Mouse (Mus musculus) heart, embryonic 11.5 days (tissue): ENCODE measurements around the gene Sox13. TPM values are rescaled to one million over a fixed set of nuclear protein-coding genes. Genes with fewer than 3 reads are reported as not detected.

Experiments used
- ATAC-seq: fragments of 200-750 bp; cut with Nextera tagmentation; replicated peaks from 2 replicates; pipeline ENCODE4 v1.8.0; 2017; ENCODE audit warnings: moderate library complexity; ENCODE audit not compliant: insufficient number of reproducible peaks, low FRiP score, low TSS enrichment
- H3K27ac ChIP-seq: fragments of 300-500 bp; sonication (generic); 2 replicates; pipeline ENCODE4 v1.5.1; 2014; ENCODE audit warnings: mild to moderate bottlenecking, low read depth, low read length
- H3K27me3 ChIP-seq: fragments of 300-500 bp; sonication (generic); 2 replicates; pipeline ENCODE4 v1.6.1; 2014; ENCODE audit warnings: mild to moderate bottlenecking, low read length, mixed read lengths; ENCODE audit not compliant: control insufficient read depth, insufficient read depth
- H3K36me3 ChIP-seq: fragments of 300-500 bp; sonication (generic); 2 replicates; pipeline ENCODE4 v1.6.1; 2014; ENCODE audit warnings: mild to moderate bottlenecking, low read length, moderate library complexity, mixed read lengths; ENCODE audit not compliant: control insufficient read depth, insufficient read depth
- H3K4me1 ChIP-seq: fragments of 300-500 bp; sonication (generic); 2 replicates; pipeline ENCODE4 v1.6.1; 2014; ENCODE audit warnings: low read length; ENCODE audit not compliant: control insufficient read depth, insufficient read depth
- H3K4me2 ChIP-seq: fragments of 300-500 bp; sonication (generic); 2 replicates; pipeline ENCODE4 v1.6.1; 2014; ENCODE audit warnings: mild to moderate bottlenecking, moderate library complexity
- H3K4me3 ChIP-seq: fragments of 300-500 bp; sonication (generic); 2 replicates; pipeline ENCODE4 v1.5.1; 2014; ENCODE audit warnings: low read depth, low read length
- H3K9ac ChIP-seq: fragments of 300-500 bp; sonication (generic); 2 replicates; pipeline ENCODE4 v1.6.1; 2014; ENCODE audit warnings: mild to moderate bottlenecking, low read depth, low read length, moderate library complexity
- H3K9me3 ChIP-seq: fragments of 300-500 bp; sonication (generic); replicated peaks from 2 replicates; pipeline ENCODE4 v1.6.1; 2016; ENCODE audit warnings: low read length; ENCODE audit not compliant: control insufficient read depth
- WGBS: fragments of 180-500 bp; shearing (Covaris S2); extraction: QIAGEN DNeasy Blood & Tissue Kit; methylation state at CpG from one replicate; pipeline ENCODE4 v1.1.7; 2014; ENCODE audit not compliant: insufficient replicate concordance; 5-methylcytosine and 5-hydroxymethylcytosine counted together
- polyA plus RNA-seq: library from polyadenylated mRNA; unstranded; fragments of >200 nt; fragmentation: Nextera tagmentation; extraction: Ambion mirVana; gene quantifications from 2 replicates; pipeline ENCODE4 v1.2.1, GENCODE M21; 2014

The Sox13 gene
- polyA plus RNA-seq: 3.3 and 3.7 TPM in 2 replicates

- peak; percentile 37 for ATAC-seq
- Histone ChIP-seq H3K27me3 (peaks cover 4% of the 10 kb centered on the region; the same call in 1 of the 2 replicates), H3K4me3 (peak within 1 kb of the TSS; percentile 61), H3K4me1 (peaks cover 13% of the 10 kb centered on the region), H3K4me2 (peak within 1 kb of the TSS; percentile 83), H3K27ac (peak within 1 kb of the TSS; percentile 82), H3K9ac (peak within 1 kb of the TSS; percentile 68), H3K9me3 (no peaks in the 10 kb centered on the region), H3K36me3 (no peaks in the 10 kb centered on the region)
- WGBS: under 1% methylated on average over 114 of the region's 128 CpGs
Measured at GRCm38 (mm10) chr1:133423543-133424480, at the start of gene Sox13. Sox13 (minus strand) TSS chr1:133424377.

DNA sequence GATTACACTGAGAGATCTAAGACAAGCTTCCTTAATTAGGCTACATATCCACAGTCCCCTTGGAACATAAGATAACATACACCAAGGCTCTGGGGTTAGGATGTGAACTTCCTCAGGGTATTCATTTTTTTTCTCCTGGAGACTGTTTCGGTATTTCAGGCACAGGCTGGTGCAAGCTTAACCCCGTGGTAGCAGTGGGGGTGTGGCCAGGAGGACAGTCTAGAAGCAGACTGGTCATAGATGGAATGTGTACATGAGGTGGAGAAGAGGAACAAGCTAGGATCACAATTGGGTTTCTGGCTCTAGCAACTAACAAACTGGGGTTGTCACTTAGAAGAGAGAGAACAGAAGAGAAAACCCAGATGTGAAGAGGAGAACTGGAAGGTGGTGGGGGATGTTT is 47.4 kb upstream of the Sox13 start:
- Histone ChIP-seq H3K36me3 (no peaks in the 10 kb centered on the region), H3K27me3 (no peaks in the 10 kb centered on the region), H3K4me2 (no peak overlapping the region), H3K9me3 (no peaks in the 10 kb centered on the region), H3K9ac (no peak overlapping the region), H3K4me3 (no peak overlapping the region), H3K27ac (no peak overlapping the region), H3K4me1 (peaks cover 6% of the 10 kb centered on the region; the same call in 1 of the 2 replicates)
- ATAC-seq: no peak
- WGBS: 11% methylated on average over 2 of the region's 2 CpGs

- H3K4me2 ChIP-seq: no peak overlapping the region
- H3K27ac ChIP-seq: peak overlapping the region; percentile 54; the same call in 1 of the 2 replicates
- H3K4me3 ChIP-seq: no peak overlapping the region
- H3K27me3 ChIP-seq: no peaks in the 10 kb centered on the region
- ATAC-seq: no peak
- no peak overlapping the region for H3K9ac ChIP-seq
- H3K9me3 ChIP-seq: no peaks in the 10 kb centered on the region
- peaks cover 6% of the 10 kb centered on the region; the same call in 1 of the 2 replicates for H3K4me1 ChIP-seq
- whole genome bisulfite sequencing: 52% methylated on average over 7 of the region's 7 CpGs
- H3K36me3 ChIP-seq: no peaks in the 10 kb centered on the region
Measured at GRCm38 (mm10) chr1:133471086-133471485, 46.9 kb upstream of the Sox13 start.

GRCm38 (mm10) chr1:133470242-133471025 is 46.3 kb upstream of the Sox13 start:
- no peak for ATAC-seq
- Histone ChIP-seq H3K4me3 (no peak overlapping the region), H3K4me1 (peaks cover 6% of the 10 kb centered on the region; the same call in 1 of the 2 replicates), H3K36me3 (no peaks in the 10 kb centered on the region), H3K9me3 (no peaks in the 10 kb centered on the region), H3K4me2 (no peak overlapping the region), H3K9ac (no peak overlapping the region), H3K27ac (peak overlapping the region; percentile 54), H3K27me3 (no peaks in the 10 kb centered on the region)
- 36% methylated on average over 10 of the region's 10 CpGs for WGBS

DNA sequence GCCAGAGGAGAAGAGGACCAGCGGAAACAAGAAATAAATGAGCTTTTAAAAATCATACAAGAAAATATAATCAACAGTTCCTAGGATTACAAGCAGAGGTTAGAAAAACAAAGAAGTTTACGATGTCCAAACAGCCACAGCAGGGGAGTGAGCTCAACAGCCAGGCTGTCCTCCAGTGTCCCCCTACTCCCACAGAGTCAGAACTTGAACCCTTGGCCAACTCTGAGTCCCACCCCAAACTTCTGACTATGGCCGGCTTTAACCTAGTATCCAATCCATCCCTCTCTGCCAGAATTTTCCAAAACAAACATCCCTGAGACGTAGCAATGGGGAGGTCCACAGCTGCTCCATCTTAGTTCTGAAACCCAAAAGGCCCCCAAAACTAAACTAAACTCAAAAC is 45.0 kb upstream of the Sox13 start:
- no peak overlapping the region for H3K9ac ChIP-seq
- 74% methylated on average over 4 of the region's 4 CpGs for WGBS

DNA sequence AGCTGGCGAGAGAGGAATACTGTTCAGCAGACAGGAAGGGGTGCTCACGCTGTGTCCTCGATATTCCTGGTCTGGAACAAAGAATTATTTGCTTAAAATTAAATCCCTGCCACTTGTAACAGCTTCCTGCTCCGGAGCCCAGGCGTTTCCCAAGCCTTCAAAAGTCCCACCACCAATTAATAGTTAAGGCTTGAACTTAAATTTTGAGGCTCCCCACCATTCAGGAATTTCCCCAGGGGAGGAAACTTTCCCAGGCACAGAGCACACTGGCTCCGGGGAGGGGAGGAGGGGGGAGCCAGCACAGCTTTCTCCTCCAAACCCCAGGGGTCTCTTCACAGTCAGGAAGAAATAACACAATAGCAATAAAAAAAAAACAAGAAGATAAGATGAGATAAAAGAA is 44.6 kb upstream of the Sox13 start:
- WGBS: 46% methylated on average over 6 of the region's 6 CpGs
- no peak overlapping the region for H3K27ac ChIP-seq
- no peaks in the 10 kb centered on the region for H3K36me3 ChIP-seq
- no peaks in the 10 kb centered on the region for H3K9me3 ChIP-seq
- H3K27me3 ChIP-seq: no peaks in the 10 kb centered on the region
- ATAC-seq: no peak
- peaks cover 11% of the 10 kb centered on the region for H3K4me1 ChIP-seq
- no peak overlapping the region for H3K4me3 ChIP-seq
- no peak overlapping the region for H3K4me2 ChIP-seq
- no peak overlapping the region for H3K9ac ChIP-seq

More for the DNA sequence above, 45.0 kb upstream of the Sox13 start:
- H3K4me2 ChIP-seq: no peak overlapping the region
- peaks cover 11% of the 10 kb centered on the region for H3K4me1 ChIP-seq
- H3K27ac ChIP-seq: no peak overlapping the region
- ATAC-seq: no peak
- H3K36me3 ChIP-seq: no peaks in the 10 kb centered on the region
- H3K4me3 ChIP-seq: no peak overlapping the region
- no peaks in the 10 kb centered on the region for H3K9me3 ChIP-seq
- no peaks in the 10 kb centered on the region for H3K27me3 ChIP-seq

GRCm38 (mm10) chr1:133467905-133468304 is 43.7 kb upstream of the Sox13 start:
- Histone ChIP-seq H3K9ac (no peak overlapping the region), H3K4me1 (peaks cover 11% of the 10 kb centered on the region), H3K36me3 (no peaks in the 10 kb centered on the region), H3K9me3 (no peaks in the 10 kb centered on the region), H3K27ac (no peak overlapping the region), H3K4me2 (no peak overlapping the region), H3K27me3 (no peaks in the 10 kb centered on the region), H3K4me3 (no peak overlapping the region)
- 66% methylated on average over 8 of the region's 8 CpGs for WGBS
- no peak for ATAC-seq

- Histone ChIP-seq H3K4me3 (no peak overlapping the region), H3K4me2 (no peak overlapping the region), H3K9me3 (no peaks in the 10 kb centered on the region), H3K36me3 (no peaks in the 10 kb centered on the region), H3K27ac (no peak overlapping the region), H3K9ac (no peak overlapping the region), H3K27me3 (no peaks in the 10 kb centered on the region), H3K4me1 (peaks cover 5% of the 10 kb centered on the region; the same call in 1 of the 2 replicates)
- no peak for ATAC-seq
- 85% methylated on average over 5 of the region's 5 CpGs for WGBS
Measured at GRCm38 (mm10) chr1:133463138-133463537, 39.0 kb upstream of the Sox13 start.
